Mouse (Mus musculus) E14TG2a.4 (cell line): Measurements from ENCODE around the gene Tmem235.
A peak's percentile ranks its signal among the peaks of the same experiment; 100 is the strongest.

Experiments
- H3K27me3 ChIP-seq: 2 replicates; pipeline ENCODE4 v1.6.1; 2014; ENCODE audit warnings: low read length, control low read depth; ENCODE audit not compliant: insufficient read depth
- H3K36me3 ChIP-seq: 2 replicates; pipeline ENCODE4 v1.6.1; 2014; ENCODE audit warnings: low read length, control low read depth; ENCODE audit not compliant: insufficient read depth
- H3K4me1 ChIP-seq: replicated peaks from 2 replicates; pipeline ENCODE4 v1.6.1; 2014; ENCODE audit warnings: low read depth, low read length, control low read depth
- H3K4me3 ChIP-seq: replicated peaks from 2 replicates; pipeline ENCODE4 v1.5.1; 2014; ENCODE audit warnings: mild to moderate bottlenecking, low read length
- H3K9me3 ChIP-seq: 2 replicates; pipeline ENCODE4 v1.6.1; 2014; ENCODE audit warnings: low read length, control low read depth
- CTCF ChIP-seq: conservative IDR thresholded peaks from 2 replicates; pipeline ENCODE4 v1.5.1; 2014; ENCODE audit warnings: low read length
- NANOG ChIP-seq: IDR thresholded peaks from 2 replicates; pipeline ENCODE4 v1.6.1; 2014; ENCODE audit warnings: borderline replicate concordance, low read length, mixed read lengths
- POU5F1 ChIP-seq: IDR thresholded peaks from 2 replicates; pipeline ENCODE4 v1.6.1; 2014; ENCODE audit warnings: low read length, borderline replicate concordance

Tmem235 gene

DNA sequence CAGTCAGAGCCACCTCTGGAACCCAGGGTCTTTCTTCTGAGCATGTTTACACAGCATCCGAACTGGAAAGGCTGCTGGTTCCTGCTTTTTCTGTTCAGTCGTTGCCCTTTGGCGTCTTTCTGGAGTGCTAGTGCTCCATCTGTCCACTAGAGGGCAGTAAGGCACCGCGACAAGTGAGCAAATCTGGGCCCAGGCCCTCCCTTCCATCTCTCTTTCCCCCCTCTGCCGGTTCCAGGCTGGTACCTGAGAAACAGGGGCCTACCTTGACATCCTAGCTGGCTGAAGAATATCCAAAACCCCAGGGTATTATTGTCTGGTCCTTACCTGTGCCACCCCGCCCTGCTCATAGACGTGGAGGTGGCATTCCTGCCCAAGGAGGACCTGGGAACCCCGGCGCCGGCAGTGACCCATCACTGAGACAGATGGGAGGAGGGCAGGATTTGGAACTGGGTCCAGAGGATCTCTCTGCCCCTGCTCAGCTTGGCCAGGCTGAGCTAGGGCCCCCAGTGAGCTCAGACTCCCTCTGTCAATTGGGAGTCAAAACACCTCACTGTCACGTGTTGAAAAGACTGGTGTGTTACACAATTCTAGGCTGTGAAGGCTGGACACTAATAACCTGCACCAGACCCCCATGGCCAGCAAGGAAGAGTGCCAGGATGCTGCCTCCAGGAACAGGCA is 10.3 kb downstream of the Tmem235 start:
- TF ChIP-seq CTCF, result peak; percentile 90
- TF ChIP-seq NANOG, result no peak
- H3K4me3 ChIP-seq, result peak overlapping the region; percentile 73
- H3K36me3 ChIP-seq, result no peaks in the 10 kb centered on the region; the same call in 1 of the 2 replicates

DNA sequence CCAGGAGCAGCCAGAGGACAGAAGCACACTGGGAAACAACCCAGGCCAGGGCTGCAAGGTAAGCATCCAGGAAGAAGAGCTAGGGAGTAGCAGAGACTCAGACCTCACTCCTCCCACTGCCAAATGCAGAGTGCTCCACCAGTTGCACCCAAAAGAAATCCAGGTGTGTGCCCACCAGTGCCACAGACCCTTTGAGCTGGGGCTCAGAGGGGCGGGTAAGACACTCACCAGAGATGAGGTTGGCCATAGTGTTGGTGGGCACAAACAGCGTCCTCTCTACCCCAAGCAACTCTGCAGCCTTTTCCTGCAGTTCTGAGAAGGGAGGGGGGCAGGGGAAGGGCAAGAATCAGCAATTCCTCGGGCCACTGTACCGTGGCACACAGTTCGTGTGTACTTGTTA is 10.8 kb downstream of the Tmem235 start:
- no peak for TF ChIP-seq NANOG
- no peak for TF ChIP-seq POU5F1
- TF ChIP-seq CTCF, result no peak
- H3K4me1 ChIP-seq, result peaks cover 97% of the 10 kb centered on the region

More for the DNA sequence above, 10.3 kb downstream of the Tmem235 start:
- Histone ChIP-seq H3K27me3 (peaks cover 5% of the 10 kb centered on the region), H3K9me3 (no peaks in the 10 kb centered on the region), H3K4me1 (peaks cover 97% of the 10 kb centered on the region)

GRCm38 (mm10) chr11:117871911-117872584 is 11.5 kb downstream of the Tmem235 start:
- Histone ChIP-seq H3K36me3 (no peaks in the 10 kb centered on the region; the same call in 1 of the 2 replicates), H3K4me1 (peaks cover 97% of the 10 kb centered on the region), H3K9me3 (no peaks in the 10 kb centered on the region), H3K27me3 (peaks cover 5% of the 10 kb centered on the region), H3K4me3 (peak overlapping the region; percentile 13; the same call in 1 of the 2 replicates)
- TF ChIP-seq NANOG (no peak), POU5F1 (no peak), CTCF (no peak)

More for the DNA sequence above, 10.8 kb downstream of the Tmem235 start:
- H3K4me3 ChIP-seq, result no peak overlapping the region
- H3K36me3 ChIP-seq, result no peaks in the 10 kb centered on the region; the same call in 1 of the 2 replicates
- H3K27me3 ChIP-seq, result peaks cover 5% of the 10 kb centered on the region
- no peaks in the 10 kb centered on the region for H3K9me3 ChIP-seq

DNA sequence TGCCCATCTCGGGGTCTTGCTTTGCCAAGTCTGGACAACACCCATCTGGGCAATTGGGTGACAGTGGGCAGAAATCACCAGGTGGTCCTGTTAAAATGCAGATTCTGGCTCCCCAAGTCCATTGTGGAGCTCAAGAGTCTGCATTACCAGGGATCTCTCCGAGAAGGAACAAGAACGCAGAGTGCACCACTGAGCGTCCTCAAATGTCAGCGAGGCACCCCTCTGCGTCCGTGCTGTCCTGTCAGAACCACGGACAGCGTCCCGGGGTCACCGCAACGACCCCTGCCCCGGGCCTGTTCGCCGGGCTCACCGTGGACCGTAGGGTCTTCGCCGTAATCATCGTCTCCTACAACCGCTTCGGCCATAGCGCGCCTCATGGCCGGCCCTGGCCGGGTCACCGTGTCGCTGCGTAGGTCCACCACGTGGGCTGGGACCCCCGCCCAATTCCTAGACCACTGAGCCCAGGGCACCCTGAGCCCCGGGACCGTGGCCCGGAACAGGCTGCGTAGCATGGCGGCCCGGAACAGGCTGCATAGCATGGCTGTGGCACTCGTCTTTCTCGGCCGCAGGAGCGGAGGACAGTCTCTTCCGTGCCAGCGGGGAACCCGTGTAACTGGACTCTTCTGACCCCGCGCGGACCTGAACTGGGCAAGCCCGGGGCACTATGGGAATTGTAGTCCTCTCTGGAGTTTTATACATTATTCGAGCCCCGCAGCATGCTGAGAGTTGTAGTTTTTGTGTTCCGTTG is 12.5 kb downstream of the Tmem235 start, which contains the start of gene Tha1:
Gene Tha1 (minus strand): TSS at position 621 of the 748 bp plus-strand sequence.
- Histone ChIP-seq H3K4me1 (peaks cover 97% of the 10 kb centered on the region), H3K9me3 (no peaks in the 10 kb centered on the region), H3K27me3 (peaks cover 5% of the 10 kb centered on the region), H3K4me3 (peak within 1 kb of the TSS; percentile 86), H3K36me3 (peaks cover 3% of the 10 kb centered on the region; the same call in 1 of the 2 replicates)
- no peak for TF ChIP-seq CTCF
- no peak for TF ChIP-seq POU5F1
- no peak for TF ChIP-seq NANOG

DNA sequence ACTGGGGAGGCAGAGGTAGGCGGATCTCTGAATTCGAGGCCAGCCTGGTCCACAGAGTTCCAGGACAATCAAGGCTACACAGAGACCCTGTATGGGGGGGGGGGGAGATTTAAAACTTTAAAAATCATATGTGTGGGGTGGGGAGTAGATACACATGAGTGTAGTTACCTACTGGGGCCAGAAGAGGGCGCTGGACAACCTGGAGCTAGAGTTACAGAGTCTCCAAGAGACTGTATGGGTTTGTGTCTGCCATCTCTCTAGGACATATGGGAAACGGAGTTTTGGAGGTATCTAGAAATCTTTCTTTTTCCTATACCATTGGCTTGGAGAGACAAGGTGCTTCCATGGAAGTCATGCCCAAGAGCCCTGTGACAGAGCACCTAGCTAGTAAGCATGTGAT is 13.9 kb downstream of the Tmem235 start:
- Histone ChIP-seq H3K4me3 (no peak overlapping the region), H3K9me3 (no peaks in the 10 kb centered on the region), H3K27me3 (peaks cover 5% of the 10 kb centered on the region; the same call in 1 of the 2 replicates), H3K36me3 (peaks cover 4% of the 10 kb centered on the region; the same call in 1 of the 2 replicates), H3K4me1 (peaks cover 96% of the 10 kb centered on the region)
- peak; percentile 87 for TF ChIP-seq CTCF
- no peak for TF ChIP-seq POU5F1

GRCm38 (mm10) chr11:117875681-117876080 is 15.1 kb downstream of the Tmem235 start:
- Histone ChIP-seq H3K4me1 (peaks cover 98% of the 10 kb centered on the region), H3K4me3 (peak overlapping the region; percentile 73), H3K9me3 (no peaks in the 10 kb centered on the region), H3K27me3 (peaks cover 5% of the 10 kb centered on the region; the same call in 1 of the 2 replicates), H3K36me3 (peaks cover 4% of the 10 kb centered on the region; the same call in 1 of the 2 replicates)
- no peak for TF ChIP-seq CTCF

- Histone ChIP-seq H3K4me3 (peak overlapping the region; percentile 73), H3K4me1 (peaks cover 97% of the 10 kb centered on the region)
Measured at GRCm38 (mm10) chr11:117877917-117878745, 17.6 kb downstream of the Tmem235 start.

GRCm38 (mm10) chr11:117878892-117879291 is 18.3 kb downstream of the Tmem235 start:
- TF ChIP-seq NANOG (no peak), CTCF (no peak), POU5F1 (no peak)
- no peaks in the 10 kb centered on the region for H3K9me3 ChIP-seq
- no peaks in the 10 kb centered on the region for H3K27me3 ChIP-seq
- peak overlapping the region; percentile 73 for H3K4me3 ChIP-seq
- H3K4me1 ChIP-seq, result peaks cover 97% of the 10 kb centered on the region
- peaks cover 4% of the 10 kb centered on the region; the same call in 1 of the 2 replicates for H3K36me3 ChIP-seq

More at GRCm38 (mm10) chr11:117877917-117878745, 17.6 kb downstream of the Tmem235 start:
- TF ChIP-seq POU5F1, result no peak
- no peak for TF ChIP-seq CTCF
- no peak for TF ChIP-seq NANOG
- H3K27me3 ChIP-seq, result no peaks in the 10 kb centered on the region
- H3K9me3 ChIP-seq, result no peaks in the 10 kb centered on the region
- H3K36me3 ChIP-seq, result peaks cover 4% of the 10 kb centered on the region; the same call in 1 of the 2 replicates
